Mouse (Mus musculus) T-cell, adult 2 months (primary cell): Measurements from ENCODE around the gene Polr3b.

ENCODE experiments used
- DNase-seq: peaks from one replicate; pipeline ENCODE4 v3.0.0; 2022; ENCODE audit warnings: low spot score

Polr3b gene

DNA sequence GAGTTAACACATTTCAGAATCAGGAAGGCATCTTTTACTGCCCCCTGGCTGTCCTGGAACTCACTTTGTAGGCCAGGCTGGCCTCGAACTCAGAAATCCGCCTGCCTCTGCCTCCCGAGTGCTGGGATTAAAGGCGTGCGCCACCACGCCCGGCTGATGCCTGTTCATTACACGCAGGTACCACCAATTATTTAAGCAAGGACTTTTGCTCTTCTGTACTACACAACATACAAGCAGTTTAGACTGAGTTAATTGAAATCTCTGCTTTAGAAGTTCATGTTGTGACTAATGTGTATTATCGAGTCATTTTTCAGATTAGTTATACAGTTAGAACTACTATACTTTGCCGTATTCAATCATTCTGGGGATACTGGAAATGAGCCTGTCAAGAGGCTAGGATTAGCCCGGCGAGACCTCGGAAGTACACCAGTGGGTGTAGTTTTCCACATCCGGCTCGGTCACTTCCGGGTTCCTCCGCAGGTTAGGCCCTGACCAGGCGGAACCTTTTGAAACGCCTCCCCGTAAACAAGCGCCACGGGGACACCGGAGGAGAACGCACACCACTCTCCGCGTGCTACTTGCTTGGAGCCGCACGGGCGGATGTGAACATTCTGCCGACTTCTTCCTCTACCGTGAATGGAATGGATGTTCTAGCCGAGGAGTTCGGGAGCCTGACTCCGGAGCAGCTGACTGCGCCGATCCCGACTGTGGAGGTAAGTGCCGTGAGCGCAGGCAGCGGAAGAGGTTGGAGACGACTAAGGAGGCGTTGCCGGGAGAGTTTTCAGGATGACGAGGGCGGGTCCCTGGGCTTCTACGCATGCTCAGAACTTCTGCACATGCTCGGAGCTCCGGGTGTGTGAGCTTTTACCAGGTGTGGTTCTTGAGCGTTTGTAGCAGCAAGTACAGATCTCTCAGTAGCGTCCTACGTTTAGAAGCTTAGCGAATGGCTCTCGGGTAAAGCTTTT, at the start of gene Polr3b:
Gene Polr3b (plus strand): TSS at position 467 of the 965 bp plus-strand sequence.
- DNase-seq, result peak; percentile 94

DNA sequence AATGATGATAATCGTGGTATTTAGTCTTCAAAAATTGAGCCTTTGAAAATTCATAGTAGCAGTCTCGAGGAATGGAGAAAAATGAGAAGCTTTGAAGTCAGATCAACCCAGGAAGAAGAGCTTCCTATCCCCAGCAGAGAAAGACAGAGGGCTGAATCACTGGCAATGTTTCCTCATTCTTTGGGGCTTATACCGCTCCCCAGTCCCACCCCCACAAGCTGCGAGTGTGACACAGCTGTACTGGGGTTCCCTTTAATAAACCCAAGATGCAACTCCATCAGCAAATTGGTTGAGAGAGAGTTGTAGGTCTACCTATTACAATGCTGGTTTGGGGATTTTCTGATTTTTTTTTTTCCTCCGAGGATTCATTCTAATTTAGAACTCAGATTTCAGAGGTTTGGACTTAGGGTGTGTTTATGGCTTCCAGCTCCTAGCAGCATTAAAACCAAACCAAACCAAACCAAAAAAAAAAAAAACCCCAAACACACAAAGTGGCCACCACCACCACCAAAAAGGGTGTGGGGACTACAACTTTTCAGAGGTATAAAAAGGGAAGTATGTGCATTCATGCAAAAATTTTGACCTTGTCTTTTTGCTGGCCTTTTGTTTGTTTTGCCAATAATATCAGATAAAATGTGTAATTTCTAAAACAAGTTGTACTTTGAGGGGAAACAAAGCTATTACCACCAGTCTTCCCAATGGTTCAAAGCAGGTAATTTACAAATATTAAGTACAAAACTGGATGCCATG, 48.2 kb upstream of the Polr3b start:
- DNase-seq, result no peak

- DNase-seq, result no peak
Measured at GRCm38 (mm10) chr10:84576029-84576394, 46.1 kb upstream of the Polr3b start.

DNA sequence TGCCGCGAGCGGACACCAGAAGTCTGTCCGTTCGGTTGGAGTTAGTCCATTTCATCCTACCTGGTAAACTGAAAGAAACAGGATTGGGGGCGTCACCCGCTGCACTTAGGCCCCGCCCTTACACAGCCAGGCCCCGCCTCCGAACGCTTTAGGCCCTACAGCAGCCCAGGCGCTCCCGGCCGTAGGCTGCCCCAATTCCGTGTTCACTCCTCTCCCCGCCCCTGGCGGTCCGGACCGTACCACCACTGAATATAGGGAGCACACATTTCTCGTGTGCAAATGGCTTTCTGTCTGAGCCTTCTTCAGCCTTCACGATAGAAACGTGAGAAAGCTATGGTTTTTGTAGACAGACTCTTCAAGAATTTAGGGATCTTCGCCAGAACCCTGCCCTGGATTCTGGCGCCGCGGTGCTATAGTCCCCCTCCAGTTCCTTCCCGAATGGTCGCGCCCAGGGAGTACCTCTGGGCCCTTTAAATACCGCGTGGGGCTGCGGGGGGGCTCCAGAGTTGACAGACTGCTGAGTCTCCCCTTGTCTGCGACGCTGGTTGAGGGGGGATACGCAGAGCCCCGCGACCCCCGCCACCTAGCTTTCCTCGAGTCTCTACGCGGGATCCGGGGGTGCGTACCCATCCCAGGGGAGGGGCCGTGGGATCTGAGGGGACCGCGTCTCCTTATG, 45.6 kb upstream of the Polr3b start, which contains the start of gene Tcp11l2:
Gene Tcp11l2 (plus strand): TSS at position 232 of the 676 bp plus-strand sequence.
- DNase-seq, result peak; percentile 92

- peak; percentile 90 for DNase-seq
Measured at GRCm38 (mm10) chr10:84577071-84577727, 44.9 kb upstream of the Polr3b start.

- no peak for DNase-seq
Measured at GRCm38 (mm10) chr10:84578738-84579137, 43.4 kb upstream of the Polr3b start.

DNA sequence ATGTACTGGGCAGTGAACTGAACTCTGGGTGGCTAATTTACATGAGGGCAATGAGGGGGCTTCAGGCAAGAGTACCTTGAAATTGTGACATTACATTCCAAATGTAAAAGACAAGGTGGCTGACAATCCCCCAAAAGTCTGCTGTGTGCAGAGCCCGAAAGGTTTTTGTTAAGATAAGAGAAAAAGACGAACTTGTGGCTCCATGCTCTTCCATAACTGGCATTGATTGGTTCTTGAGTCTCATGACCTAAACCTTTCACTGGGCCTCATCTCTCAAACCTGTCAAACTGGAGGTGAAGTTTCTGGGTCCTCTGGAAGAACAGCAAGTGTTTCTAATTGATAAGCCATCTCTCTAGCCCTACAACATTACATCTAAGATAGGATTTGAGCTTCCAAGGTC, 42.6 kb upstream of the Polr3b start:
- DNase-seq, result no peak

DNA sequence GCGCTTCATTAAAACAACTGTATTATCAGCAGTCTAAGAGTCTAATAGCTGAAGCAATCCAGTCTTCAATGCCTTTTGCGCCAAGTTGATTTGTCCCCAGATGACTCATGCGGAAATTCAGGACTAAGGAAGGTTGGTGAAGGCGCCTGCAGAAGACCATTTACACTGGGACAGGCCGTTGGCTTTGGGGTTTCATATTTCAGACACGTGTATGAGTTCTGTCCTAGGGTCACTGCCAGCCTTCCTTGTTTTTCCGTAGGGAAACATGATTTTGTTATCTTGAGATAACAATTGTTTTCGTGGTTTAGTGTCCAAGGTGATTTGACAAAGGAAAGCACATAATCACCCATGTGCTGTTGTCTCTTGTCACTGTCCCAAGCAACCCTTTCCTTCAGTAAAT, 40.9 kb upstream of the Polr3b start:
- no peak for DNase-seq

GRCm38 (mm10) chr10:84582236-84582635, 39.9 kb upstream of the Polr3b start:
- DNase-seq, result no peak

GRCm38 (mm10) chr10:84584451-84585293, 37.4 kb upstream of the Polr3b start:
- peak; percentile 52 for DNase-seq

- DNase-seq, result no peak
Measured at GRCm38 (mm10) chr10:84585294-84585650, 36.8 kb upstream of the Polr3b start.

DNA sequence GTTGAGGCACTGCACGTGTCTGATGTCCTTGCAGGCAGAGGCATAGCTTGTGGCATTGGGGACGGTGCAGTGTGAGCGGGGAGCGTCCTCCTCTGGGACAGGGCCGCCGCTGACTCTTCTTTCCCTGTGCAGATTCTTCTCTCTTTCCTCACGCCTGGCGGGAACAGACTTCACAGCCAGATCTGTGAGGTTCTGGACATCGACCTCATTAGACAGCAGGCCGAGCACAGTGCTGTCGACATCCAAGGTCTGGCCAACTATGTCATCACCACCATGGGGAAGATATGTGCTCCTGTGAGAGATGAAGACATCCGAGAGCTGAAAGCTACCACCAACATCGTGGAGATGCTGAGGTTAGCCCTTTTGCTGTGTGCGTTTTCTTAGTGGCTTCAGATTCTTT, 31.1 kb upstream of the Polr3b start:
- DNase-seq, result no peak

DNA sequence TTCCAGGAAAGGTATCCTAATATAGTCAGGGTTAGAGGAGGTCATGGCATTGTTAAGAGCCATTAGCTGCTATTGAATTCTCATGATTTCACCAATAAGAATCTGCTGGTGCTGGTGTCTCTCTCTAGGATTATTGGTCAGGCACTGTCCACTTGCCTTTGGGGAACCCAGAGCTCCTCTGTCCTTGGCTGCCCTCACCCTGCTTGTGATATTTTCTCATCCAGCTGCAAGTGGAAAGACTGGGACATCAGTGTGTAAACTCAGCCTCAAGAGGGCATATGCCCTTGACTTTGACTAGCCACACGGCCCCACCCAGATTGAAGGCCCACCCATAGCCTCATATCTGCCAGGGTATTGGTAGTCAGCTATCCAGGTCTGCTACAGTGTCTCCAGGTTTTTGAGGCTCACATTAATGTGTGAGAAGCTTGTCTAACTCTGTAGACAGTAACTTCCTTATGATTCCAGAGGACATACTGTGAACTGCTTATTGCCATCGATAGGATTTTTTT, 30.4 kb upstream of the Polr3b start:
- DNase-seq, result no peak

DNA sequence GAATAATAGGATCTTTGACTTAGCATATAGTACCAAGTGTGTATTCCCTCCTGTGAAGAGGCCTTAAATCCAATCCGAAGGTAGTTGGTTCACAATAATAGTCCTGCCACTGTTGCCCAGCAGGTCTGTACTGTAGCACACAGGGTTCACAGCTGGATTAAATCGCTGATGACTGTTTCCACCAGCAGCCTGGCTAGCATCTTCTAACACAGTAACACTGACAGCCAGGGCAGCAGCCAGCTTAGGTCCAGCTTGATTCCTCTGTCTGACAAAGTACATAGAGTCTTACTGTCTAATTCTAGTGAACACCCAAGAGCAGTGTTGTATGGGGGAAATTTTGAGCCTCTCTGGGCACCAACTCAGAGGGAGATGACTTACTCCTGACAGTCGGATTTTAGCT, 29.3 kb upstream of the Polr3b start:
- DNase-seq, result no peak

DNA sequence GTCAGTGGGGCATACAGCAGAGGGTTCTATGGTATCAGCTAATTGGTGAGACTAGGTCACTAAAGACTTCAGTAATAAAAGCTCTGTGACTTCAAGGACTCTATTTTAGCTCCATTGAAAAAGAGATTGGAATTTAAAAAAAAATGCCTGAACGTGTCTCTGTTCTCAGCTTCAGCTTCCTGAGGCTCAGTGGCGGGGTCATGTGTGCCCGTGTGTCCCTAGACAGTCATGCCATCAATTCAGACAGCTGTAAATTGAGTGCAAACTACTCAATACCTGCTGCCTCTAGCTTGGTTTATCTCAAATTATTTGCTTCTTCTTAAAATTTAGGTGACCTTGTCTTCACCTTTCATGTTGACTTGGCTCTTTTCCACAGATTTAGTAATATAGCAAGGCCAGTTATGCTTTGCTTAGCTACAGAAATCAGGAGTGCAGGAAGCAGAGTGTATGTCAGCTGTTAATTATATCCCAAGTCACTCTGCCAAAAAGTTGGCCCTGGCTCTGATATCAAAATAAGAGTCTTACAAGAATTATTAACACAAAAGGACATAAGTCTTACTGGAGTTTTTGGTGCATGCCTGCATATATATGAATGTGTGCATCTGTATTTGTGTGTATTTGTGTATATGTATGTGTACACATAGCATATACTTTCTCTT, 24.8 kb upstream of the Polr3b start:
- DNase-seq, result no peak

DNA sequence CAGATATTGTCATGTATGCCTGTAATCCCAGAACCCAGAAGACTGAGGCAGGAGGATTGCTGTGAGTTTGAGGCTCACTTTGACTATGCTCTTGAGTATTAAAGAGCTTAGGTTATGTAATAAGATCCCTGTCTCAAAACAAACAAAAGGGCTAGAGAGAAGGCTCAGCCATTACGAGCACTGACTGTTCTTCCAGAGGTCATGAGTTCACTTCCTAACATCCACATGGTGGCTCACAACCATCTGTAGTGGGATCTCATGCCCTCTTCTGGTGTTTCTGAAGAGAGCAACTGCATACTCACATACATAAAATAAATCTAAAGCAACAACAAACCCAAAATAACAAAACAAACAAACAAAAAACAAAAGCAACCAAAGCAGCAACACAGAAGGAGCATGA, 23.9 kb upstream of the Polr3b start:
- no peak for DNase-seq

DNA sequence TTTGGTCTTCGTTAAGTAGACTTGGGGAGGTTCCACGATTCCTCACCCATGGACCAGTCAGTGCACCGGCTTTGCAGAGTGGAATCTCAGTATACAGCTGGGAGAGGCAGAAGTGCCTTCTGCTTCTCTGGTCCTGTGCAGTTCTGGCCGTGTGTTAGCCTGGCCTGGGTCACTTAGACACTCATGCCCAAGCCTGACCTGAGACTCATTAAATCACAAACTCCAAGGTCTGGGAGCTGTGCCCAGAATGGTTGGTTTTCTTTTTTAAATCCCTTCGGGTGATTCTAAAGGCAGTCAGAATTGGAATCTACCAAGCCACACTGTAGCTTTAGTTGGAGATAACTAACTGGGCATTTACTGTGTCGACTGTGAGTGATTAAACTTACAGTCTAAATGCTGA, 22.0 kb upstream of the Polr3b start:
- no peak for DNase-seq

DNA sequence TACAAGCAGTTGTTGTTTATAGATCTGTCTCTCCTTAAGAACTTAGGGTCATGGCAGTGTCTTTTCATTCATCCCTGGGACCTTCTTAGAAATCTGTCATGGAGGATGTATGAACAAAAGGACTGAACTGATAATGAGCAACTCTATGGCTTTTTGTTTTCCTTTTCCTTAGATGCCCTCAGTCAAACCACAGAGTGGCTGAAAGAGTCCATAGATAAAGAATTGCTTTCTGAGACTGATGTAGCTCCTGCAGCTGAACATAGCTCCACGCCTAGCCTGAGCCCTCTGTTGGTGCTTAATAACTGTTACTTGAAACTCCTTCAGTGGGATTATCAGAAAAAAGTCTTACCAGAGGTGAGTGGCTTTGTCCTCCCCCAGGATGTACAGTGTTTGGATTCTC, 17.8 kb upstream of the Polr3b start:
- no peak for DNase-seq

DNA sequence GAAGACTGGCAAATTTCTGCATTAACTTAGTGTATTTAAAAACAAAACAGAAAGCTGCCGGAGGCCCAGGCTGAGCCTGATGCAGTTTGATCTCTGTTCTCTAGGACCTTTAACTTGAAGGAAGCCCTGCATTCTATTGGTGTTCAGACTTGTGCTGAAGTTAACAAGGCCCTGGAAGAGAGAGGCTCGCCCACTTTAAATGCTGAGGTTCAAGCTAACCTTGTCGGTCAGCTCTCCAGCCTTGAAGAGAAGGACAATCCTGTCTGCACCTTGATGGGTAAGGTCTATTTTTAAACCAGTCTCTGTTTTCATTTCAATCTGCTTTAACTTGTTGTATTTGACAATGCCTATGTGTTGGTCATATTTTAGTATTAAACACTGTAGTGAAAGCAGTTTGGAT, 13.7 kb upstream of the Polr3b start:
- DNase-seq, result no peak

- no peak for DNase-seq
Measured at GRCm38 (mm10) chr10:84610324-84610723, 11.8 kb upstream of the Polr3b start.
